Mouse (Mus musculus) CH12.LX (cell line): ENCODE measurements around the gene Gm4312.
"Not testable (repeated sequence)": the region's sequence is repeated elsewhere in the genome, so short reads cannot be mapped to it uniquely, and the experiment has no call there.

Experiments
- CTCF ChIP-seq, 2 experiments: IDR thresholded peaks in 1 of 2; conservative IDR thresholded peaks in 1 of 2; 2 replicates each; pipeline ENCODE4 v1.5.1; 2011 to 2012; ENCODE audit warnings: low read depth in 2 of 2, low read length in 2 of 2, improper control_type of control experiment in 1 of 2, inconsistent platforms in 1 of 2, mild to moderate bottlenecking in 1 of 2, moderate library complexity in 1 of 2
- EP300 ChIP-seq: IDR thresholded peaks from 2 replicates; pipeline ENCODE4 v1.6.1; 2011; ENCODE audit warnings: low read length, improper control_type of control experiment
- ETS1 ChIP-seq: conservative IDR thresholded peaks from 2 replicates; pipeline ENCODE4 v1.6.1; 2012; ENCODE audit warnings: low read depth, mild to moderate bottlenecking, inconsistent platforms, low read length, improper control_type of control experiment, moderate library complexity
- GABPA ChIP-seq: IDR thresholded peaks from 2 replicates; pipeline ENCODE4 v1.6.1; 2012; ENCODE audit warnings: low read depth, low read length, improper control_type of control experiment, inconsistent platforms; ENCODE audit not compliant: insufficient replicate concordance
- HCFC1 ChIP-seq: IDR thresholded peaks from 2 replicates; pipeline ENCODE4 v1.6.1; 2012; ENCODE audit warnings: low read depth, mild to moderate bottlenecking, inconsistent platforms, low read length, improper control_type of control experiment
- JUND ChIP-seq: conservative IDR thresholded peaks from 2 replicates; pipeline ENCODE4 v1.6.1; 2011; ENCODE audit warnings: low read depth, low read length, improper control_type of control experiment
- MAX ChIP-seq: IDR thresholded peaks from 2 replicates; pipeline ENCODE4 v1.6.1; 2011; ENCODE audit warnings: low read length, improper control_type of control experiment
- POLR2A ChIP-seq: IDR thresholded peaks from 2 replicates; pipeline ENCODE4 v1.6.1; 2011; ENCODE audit warnings: low read depth, mild to moderate bottlenecking, improper control_type of control experiment, low read length
- SIN3A ChIP-seq: IDR thresholded peaks from 2 replicates; pipeline ENCODE4 v1.6.1; 2012; ENCODE audit warnings: low read length, improper control_type of control experiment, inconsistent platforms
- SMC3 ChIP-seq: IDR thresholded peaks from 2 replicates; pipeline ENCODE4 v1.6.1; 2011; ENCODE audit warnings: low read depth, low read length, improper control_type of control experiment
- USF1 ChIP-seq: IDR thresholded peaks from 2 replicates; pipeline ENCODE4 v1.6.1; 2014; ENCODE audit warnings: low read depth, mild to moderate bottlenecking, inconsistent platforms, low read length, improper control_type of control experiment
- ZKSCAN1 ChIP-seq: IDR thresholded peaks from 2 replicates; pipeline ENCODE4 v1.6.1; 2012; ENCODE audit warnings: low read depth, inconsistent platforms, low read length, improper control_type of control experiment, borderline replicate concordance

DNA sequence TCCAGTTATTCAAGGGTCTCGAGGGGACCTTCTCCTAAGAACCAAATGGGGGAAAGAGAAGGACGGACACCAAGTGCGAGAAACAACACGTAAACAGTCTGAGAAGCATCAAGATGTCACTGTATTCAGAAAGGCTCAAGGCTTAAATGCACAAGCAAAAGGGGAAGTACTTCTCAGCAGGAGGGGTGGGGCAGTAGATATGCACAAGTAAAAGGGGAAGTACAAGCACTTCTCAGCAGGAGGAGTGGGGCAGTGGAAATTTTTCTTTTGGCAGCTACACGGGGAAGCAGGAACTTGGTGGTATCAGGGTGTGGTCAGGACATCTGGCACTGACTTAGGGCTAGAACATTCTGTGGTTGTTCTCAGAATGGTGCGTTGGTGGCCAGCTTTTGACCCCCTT is 19.9 kb upstream of the Gm4312 start:
- TF ChIP-seq USF1; JUND; HCFC1; ETS1; ZKSCAN1; SMC3; MAX; CTCF (conservative IDR thresholded peaks at IDR 0.05 in 1 of 2, IDR thresholded peaks at IDR 0.05 in 1 of 2; ENCODE audit: low read depth in 2 of 2, low read length in 2 of 2); POLR2A; SIN3A; EP300; GABPA: not testable (repeated sequence)
